Mouse (Mus musculus): ENCODE data around the gene Ccdc103.

Gene Ccdc103

GRCm38 (mm10) chr11:102915380-102915779 lies 34.4 kb downstream of the Ccdc103 start:
- no peak for TF ChIP-seq GATA4 (IDR thresholded peaks at IDR 0.05; ENCODE audit: insufficient replicate concordance, low read length)

- TF ChIP-seq GATA4 (IDR thresholded peaks at IDR 0.05; ENCODE audit: insufficient replicate concordance, low read length): no peak
Observed at GRCm38 (mm10) chr11:102918077-102918476, 37.1 kb downstream of the Ccdc103 start.

- TF ChIP-seq GATA4 (IDR thresholded peaks at IDR 0.05; ENCODE audit: insufficient replicate concordance, low read length): no peak
Observed at GRCm38 (mm10) chr11:102921491-102921890, 40.5 kb downstream of the Ccdc103 start.

- no peak for TF ChIP-seq GATA4 (IDR thresholded peaks at IDR 0.05; ENCODE audit: insufficient replicate concordance, low read length)
Observed at GRCm38 (mm10) chr11:102924557-102925350, 43.8 kb downstream of the Ccdc103 start, which contains the start of gene Kif18b. TSS of gene Kif18b (minus strand) at chr11:102925124.

- no peak for TF ChIP-seq GATA4 (IDR thresholded peaks at IDR 0.05; ENCODE audit: insufficient replicate concordance, low read length)
Observed at GRCm38 (mm10) chr11:102925351-102925717, 44.3 kb downstream of the Ccdc103 start.

- no peak for TF ChIP-seq GATA4 (IDR thresholded peaks at IDR 0.05; ENCODE audit: insufficient replicate concordance, low read length)
Observed at GRCm38 (mm10) chr11:102930672-102931071, 49.7 kb downstream of the Ccdc103 start.
